Mouse (Mus musculus) liver, adult 2 months (tissue): ENCODE measurements at regions not wholly inside any gene's neighbourhood (a gene's known extent, or its start where the extent isn't known, plus 50 kb on each side); places are given as distances from the start of the nearest gene placed in this dataset.

ENCODE experiments used
- CTCF ChIP-seq: fragments of 200-500 bp; IDR thresholded peaks from 2 replicates; pipeline ENCODE4 v1.5.1; 2011; ENCODE audit warnings: low read depth, low read length, control low read depth
- POLR2A ChIP-seq: fragments of 200-500 bp; IDR thresholded peaks from 2 replicates; pipeline ENCODE4 v1.6.1; 2011; ENCODE audit warnings: low read length, control low read depth; ENCODE audit not compliant: insufficient read depth; ENCODE audit errors: extremely low read depth

- no peak for TF ChIP-seq POLR2A
- no peak for TF ChIP-seq CTCF
Observed at GRCm38 (mm10) chr9:52472859-52473258, 206.7 kb downstream of the AI593442 start.
